Mouse (Mus musculus) brain, adult 10 weeks (tissue): Measurements from ENCODE around the gene Snrpa. TPM values are rescaled to one million over a fixed set of nuclear protein-coding genes. Genes with fewer than 3 reads are reported as not detected.

ENCODE experiments used
- polyA plus RNA-seq: library from polyadenylated mRNA; stranded (reverse); fragments of 350-450 nt; fragmentation: Illumina TruSeq; extraction: RNeasy Lipid Tissue Mini Kit (QIAGEN cat#74804); gene quantifications from one replicate; pipeline ENCODE4 v1.2.3, GENCODE M21; 2015; ENCODE audit warnings: low read depth, low replicate concordance

The Snrpa gene
- 78.9 TPM for polyA plus RNA-seq

DNA sequence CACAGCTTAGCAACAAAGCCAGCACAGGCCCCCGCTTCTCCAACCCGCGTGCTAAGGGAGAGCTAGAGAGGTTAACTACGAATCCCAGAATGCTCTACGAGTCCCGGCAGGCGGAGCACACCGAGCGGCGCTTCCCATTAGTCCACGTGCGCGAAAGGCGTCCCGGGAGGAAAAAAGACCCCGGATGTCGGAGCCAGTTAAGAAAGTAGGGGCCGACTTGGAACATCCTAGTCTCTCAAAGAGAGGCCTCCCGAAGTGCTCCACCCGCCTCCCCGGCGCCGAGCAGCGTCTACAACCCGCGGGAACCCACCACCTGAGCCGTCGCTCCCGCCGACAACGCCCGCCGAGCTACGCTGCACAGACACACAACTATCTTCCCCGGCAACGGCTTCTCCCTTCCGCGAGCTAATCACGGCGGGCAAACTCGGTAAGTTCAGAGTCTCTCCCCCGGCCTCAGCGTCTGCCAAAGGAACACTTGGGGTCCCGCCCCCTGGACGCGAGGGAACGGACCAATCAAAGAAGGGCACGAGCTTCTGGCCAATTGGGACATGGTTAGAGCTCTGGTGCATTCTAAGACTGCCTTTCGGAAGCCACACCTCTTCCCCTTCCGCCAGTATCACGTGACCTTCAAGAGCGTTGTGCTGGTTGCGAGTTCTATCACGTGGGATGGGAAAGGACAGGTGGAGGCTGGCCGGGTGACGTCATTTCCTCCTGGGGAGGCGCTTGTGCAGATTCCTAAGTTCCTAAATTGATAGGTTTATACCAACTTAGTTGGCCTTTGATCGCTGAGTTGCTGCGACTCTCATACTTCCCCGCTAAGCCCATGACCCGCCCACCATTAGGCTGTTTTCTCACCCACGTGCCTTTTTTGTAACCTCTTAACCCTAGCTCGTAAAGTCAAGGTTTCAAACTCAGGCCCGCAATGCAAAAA is at the start of gene Snrpa, which contains the start of gene BC024978:
Gene Snrpa (minus strand): TSS at position 591 of the 931 bp plus-strand sequence.
Gene BC024978 (plus strand): TSS at position 101 of the 931 bp plus-strand sequence.

DNA sequence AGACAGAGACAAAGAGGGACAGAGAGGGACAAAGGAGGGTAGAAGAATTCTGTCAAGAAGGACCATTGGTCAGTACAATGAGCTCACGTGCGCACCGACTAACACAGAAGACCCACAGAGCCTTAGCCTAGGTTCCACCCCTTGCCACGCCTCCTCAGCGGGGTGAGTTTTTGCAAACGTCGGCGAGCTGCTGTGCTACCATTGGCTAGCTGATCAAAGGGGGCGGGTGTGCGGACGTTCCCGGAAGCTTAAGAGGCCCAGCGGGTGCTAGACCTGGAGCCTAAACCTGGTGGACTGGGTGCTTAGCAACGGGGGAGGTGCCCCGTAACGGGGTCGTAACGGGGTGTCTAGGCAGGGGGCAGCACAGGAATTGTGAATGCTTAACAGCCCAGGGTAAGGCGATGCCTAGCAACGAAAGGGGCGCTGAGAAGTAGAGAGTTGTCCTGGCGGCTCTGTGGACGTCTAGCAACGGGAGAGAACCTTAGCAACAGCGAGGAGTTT is 36.8 kb upstream of the Snrpa start, which contains the start of gene Coq8b:
Gene Coq8b (plus strand): TSS at position 243 of the 501 bp plus-strand sequence.

DNA sequence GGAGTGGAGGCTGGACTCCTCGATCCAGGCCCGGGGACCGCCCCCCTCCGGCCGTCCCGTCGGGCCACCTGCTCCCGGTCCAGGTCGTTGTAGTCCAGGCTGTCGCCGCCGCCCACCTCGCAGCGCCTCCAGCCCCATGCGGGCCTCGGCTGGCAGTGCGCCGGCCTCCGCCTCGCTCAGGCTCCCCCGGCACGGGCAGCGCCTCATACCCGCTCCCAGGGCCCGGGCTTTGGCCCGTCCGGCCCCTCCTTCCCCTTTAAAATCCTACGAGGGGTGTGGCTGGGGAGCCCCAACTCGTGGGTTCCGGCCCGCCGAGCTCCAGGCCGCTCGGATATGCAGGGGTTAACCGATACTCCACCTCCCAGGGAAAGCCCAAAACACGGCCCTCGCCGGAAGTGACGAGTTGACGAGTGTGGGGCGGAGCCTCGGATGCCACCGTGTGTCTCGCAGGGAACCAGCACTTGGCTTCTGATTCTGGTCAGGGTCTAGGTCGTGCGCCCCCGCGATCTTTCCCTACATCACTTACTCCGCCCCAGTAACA is 32.3 kb upstream of the Snrpa start, which contains the start of gene Itpkc:
Gene Itpkc (minus strand): TSS at position 381 of the 541 bp plus-strand sequence.

DNA sequence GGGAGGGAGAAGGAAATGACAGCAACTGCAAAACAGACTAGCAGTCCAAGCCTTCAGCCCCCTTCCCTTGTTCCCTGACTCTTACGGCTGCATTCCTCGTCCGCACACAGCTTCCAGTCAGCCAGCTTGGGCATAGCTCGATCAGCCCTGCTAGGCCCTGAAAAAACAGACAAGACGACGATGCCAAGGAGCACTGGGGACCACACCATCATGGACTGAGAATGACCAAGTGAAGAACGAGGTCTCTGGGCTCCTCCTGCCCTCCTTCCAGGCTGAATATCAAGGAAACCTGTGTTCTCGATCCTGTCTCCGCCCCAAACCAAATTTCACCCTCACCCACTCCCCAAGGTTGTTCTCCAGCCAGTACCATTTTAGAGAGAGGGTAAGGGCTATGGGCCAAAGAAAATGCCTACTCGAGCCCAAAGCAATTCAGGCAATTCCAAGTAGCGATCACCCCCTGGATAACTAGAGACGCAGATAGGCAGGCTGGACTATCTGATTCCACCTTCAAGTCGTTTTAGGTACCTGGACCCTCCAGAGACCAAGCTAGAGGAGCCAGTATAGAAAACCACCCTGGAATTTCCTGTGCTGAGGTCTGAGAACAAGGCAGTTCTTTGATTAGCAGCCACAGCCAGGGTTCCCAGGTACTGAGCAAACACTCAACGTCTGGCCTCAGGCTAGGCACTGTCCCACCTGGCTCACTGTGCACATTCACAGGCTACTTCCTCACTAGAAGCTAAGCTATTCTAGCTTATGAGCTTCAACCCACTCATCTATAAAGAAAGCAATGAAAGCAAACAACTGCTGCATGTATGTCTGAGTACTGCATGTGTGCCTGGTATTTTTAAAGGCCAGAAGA is 15.0 kb downstream of the Snrpa start, which contains the start of the genes Gm21983 and Mia:
Gene Gm21983 (minus strand): TSS at position 250 of the 859 bp plus-strand sequence.
Gene Mia (minus strand): TSS at position 321 of the 859 bp plus-strand sequence.

DNA sequence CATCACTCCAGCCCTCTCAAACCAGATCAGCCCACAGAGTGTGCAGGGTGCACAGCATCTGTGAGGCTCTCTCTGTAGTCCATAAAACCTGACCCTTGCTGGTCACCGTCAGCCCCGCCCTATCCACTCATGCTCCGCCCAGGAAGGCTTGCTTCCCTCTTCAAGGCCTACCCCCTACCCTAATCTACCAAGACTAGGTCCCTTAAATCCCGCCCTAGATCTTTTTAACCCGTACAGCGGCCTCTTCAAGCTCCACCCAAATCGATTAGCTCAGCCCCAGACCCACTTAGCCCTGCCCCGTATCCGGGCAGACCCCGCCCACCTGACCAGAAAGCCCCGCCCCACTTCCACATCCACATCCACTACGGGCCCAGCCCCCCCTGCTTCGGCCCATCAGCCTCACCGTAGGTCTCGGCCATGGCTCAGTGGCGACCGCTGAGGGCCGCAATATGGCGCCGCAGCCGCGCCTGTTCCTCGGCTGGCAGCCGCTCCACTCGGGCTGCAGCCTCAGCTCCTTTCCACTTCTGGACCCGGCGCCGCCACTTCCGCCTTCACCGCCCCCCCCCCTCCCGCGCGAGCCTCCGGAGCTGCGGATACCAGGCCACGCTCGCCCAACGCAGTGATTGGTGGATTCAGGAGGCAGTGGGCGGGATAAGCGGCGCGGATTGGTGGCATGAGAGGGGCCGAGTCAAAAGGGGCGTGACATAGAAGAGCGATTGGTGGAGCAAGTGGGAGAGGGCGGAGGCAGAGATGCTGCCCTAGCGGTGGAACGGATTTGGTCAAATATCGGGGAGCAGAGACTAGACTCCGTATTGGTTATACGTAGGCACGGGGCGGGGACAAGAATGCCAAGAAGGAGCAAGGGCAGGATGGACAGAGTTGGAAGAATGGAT is 17.5 kb downstream of the Snrpa start, which contains the start of gene Rab4b:
Gene Rab4b (minus strand): TSS at position 573 of the 893 bp plus-strand sequence.

DNA sequence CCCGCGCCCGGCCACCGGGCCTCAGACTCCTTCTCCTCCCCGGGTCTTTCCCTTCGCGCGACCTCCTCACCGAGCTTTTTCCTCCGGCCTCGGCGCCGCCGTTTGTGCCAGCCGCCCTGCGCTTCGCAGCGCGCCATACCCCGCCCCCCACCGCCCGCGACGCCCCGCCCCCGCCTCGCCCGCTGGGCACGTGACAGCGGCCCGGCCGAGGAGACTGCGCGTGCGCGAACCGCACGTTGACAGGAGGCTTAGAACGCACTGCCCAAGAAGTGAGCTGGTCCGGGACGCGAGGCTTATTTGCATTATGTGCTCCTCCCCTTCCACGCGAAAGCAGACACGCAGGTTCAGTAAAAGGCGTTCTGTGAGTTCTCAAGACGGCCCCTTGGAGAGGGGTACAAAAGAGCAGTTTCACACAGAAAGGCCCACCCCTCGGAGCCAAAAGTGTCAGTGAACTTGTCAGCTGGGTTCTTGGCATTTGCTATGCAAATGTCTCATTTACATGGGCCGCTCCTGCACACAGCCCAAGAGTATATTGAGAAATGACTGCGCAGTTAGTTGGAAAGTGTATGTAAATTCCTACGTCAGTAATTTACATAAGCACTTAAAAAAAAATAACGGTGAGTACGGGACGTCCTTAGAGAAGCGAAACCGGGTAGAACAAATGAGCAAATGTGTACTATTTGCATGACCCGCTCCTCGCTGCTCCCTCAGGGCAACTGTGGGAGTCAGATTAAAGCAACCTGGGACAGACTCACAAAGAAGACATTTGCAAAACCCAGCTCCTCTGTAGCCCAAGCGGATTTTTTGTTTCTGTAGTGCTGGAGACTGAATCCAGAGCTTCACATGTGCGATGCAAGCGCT is 29.2 kb downstream of the Snrpa start, which contains the start of gene Egln2:
Gene Egln2 (minus strand): TSS at position 189 of the 861 bp plus-strand sequence.

DNA sequence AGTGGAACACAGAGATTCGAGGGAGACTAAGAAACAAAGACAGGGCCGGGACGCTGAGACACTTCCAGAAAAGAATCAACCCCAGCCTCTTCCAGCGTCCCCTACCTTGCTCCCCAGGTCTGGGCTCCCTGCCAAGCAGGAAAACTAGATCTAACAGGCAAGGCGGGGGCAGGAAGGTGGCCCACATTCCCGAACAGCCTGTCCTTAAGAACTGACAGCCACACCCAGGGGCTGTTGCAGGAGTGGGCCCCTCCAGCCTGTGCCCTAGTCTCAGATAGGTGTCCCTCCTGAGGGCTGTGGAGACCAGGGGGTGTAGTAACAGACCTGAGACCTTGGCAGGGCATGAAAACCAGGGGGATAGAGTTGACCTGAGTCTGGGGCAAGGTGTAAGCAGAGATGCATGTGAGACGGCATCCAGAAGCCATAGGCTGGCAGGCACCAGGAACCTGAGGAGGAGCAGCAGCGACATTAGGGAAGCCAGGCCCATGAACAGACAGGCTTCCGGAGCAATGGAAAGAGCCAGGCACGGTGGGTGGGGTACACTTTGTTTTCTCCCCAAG is 42.8 kb downstream of the Snrpa start, which contains the start of gene Cyp2t4:
Gene Cyp2t4 (plus strand): TSS at position 510 of the 560 bp plus-strand sequence.

Other genes with a start within 250 kb of the Snrpa start
- gene Cyp2a12, start 167.2 kb downstream of the Snrpa start, polyA plus RNA-seq: not detected
- gene Cyp2f2, start 76.4 kb downstream of the Snrpa start, polyA plus RNA-seq: 0.40 TPM
- gene Cyp2t4, start 42.6 kb downstream of the Snrpa start, polyA plus RNA-seq: not detected
- gene Egln2, start 29.5 kb downstream of the Snrpa start, polyA plus RNA-seq: 83.3 TPM
- 112 TPM for gene Rab4b, start 17.4 kb downstream of the Snrpa start, polyA plus RNA-seq
- not detected for gene Gm21983, start 15.2 kb downstream of the Snrpa start, polyA plus RNA-seq
- 8.4 TPM for gene Mia, start 15.1 kb downstream of the Snrpa start, polyA plus RNA-seq
- gene BC024978, start 490 bp downstream of the Snrpa start, polyA plus RNA-seq: 16.5 TPM
- gene Itpkc, start 32.4 kb upstream of the Snrpa start, polyA plus RNA-seq: 6.2 TPM
- 25.0 TPM for gene Coq8b, start 36.8 kb upstream of the Snrpa start, polyA plus RNA-seq
- 57.8 TPM for gene Numbl, start 62.2 kb upstream of the Snrpa start, polyA plus RNA-seq
- 31.2 TPM for gene Ltbp4, start 141.4 kb upstream of the Snrpa start, polyA plus RNA-seq
- 29.2 TPM for gene Shkbp1, start 159.7 kb upstream of the Snrpa start, polyA plus RNA-seq
- not detected for gene Gm20479, start 161.1 kb upstream of the Snrpa start, polyA plus RNA-seq